Comparison of ENCODE assay signal across 8 mouse cellular contexts in the genomic region with DNA sequence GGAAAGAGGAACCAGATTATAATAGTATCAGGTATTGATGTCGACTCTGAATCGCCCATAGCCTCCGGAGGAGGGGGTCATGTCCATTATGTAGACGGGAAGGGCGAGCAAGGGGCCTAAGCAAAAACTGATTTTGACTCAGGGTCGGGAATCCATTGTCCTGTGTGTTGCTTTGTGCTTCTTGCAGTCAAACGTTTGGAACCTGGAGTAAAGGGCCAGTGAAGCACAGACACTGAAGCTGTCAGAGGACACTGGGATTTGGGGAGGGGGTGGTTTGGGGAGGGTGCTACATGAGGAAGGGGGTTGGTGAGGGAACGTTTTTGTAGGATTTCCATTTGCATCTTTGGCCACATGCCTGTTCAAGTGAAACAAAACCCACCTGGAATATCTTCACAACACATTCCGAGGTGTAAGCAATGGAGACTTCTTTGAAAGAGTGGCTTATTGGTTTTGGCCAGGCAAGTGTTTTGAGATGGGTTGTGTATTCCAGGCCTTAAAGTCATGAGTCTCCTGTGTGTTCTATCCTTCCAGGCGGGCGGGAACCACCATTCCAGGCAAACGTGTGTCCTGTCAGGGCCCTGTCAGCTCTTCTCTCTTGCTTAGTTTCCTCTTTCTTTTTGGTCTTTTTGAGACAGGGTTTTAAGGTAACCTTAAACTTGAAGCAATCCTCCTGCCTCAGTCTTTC. TPM values are rescaled to one million over a fixed set of nuclear protein-coding genes. Genes with fewer than 3 reads are reported as not detected.
DNase-seq lines count a peak whose midpoint lies in the region; ATAC-seq and TF ChIP-seq lines count a peak whose summit lies in the region.

No protein-coding gene starts in this region.

- peak overlapping the region; percentile 99 for H3K4me2 ChIP-seq in lung, embryonic 16.5 days (ENCODE audit: low read depth, low read length)
- peak overlapping the region; percentile 91 for H3K4me2 ChIP-seq in embryonic facial prominence, embryonic 15.5 days (replicated peaks)
- H3K4me2 ChIP-seq in intestine, postnatal 0 days (replicated peaks; ENCODE audit: low read depth) = peak overlapping the region; percentile 96
- peak overlapping the region; percentile 83 for H3K4me2 ChIP-seq in neural tube, embryonic 15.5 days

- ATAC-seq in lung, embryonic 16.5 days (ENCODE audit: low read depth) = no peak
- no peak for ATAC-seq in embryonic facial prominence, embryonic 15.5 days (ENCODE audit: insufficient number of reproducible peaks, low FRiP score, low TSS enrichment, low read depth)
- ATAC-seq in intestine, postnatal 0 days = no peak
- ATAC-seq in neural tube, embryonic 15.5 days (ENCODE audit: low FRiP score) = no peak

- H3K27ac ChIP-seq in lung, embryonic 16.5 days (ENCODE audit: low read length) = no peak overlapping the region
- no peak overlapping the region for H3K27ac ChIP-seq in embryonic facial prominence, embryonic 15.5 days (replicated peaks)
- no peak overlapping the region for H3K27ac ChIP-seq in intestine, postnatal 0 days (ENCODE audit: low read depth, low read length)
- H3K27ac ChIP-seq in neural tube, embryonic 15.5 days (replicated peaks) = peak overlapping the region; percentile 68

- H3K4me1 ChIP-seq in lung, embryonic 16.5 days (replicated peaks; ENCODE audit: control insufficient read depth, insufficient read depth, low read length) = peaks cover 17% of the 10 kb centered on the region
- peaks cover 31% of the 10 kb centered on the region for H3K4me1 ChIP-seq in embryonic facial prominence, embryonic 15.5 days
- 0 out of 2 replicates have a peak, but pooled peaks cover 7% of the 10 kb centered on the region for H3K4me1 ChIP-seq in intestine, postnatal 0 days (replicated peaks; ENCODE audit: control insufficient read depth, insufficient read depth, low read length)
- H3K4me1 ChIP-seq in neural tube, embryonic 15.5 days = peaks cover 44% of the 10 kb centered on the region

- H3K4me3 ChIP-seq in lung, embryonic 16.5 days (ENCODE audit: low read length) = peak overlapping the region; percentile 78
- H3K4me3 ChIP-seq in embryonic facial prominence, embryonic 15.5 days (replicated peaks) = peak overlapping the region; percentile 69
- H3K4me3 ChIP-seq in intestine, postnatal 0 days (ENCODE audit: low read depth, low read length) = peak overlapping the region; percentile 61
- H3K4me3 ChIP-seq in neural tube, embryonic 15.5 days (replicated peaks) = peak overlapping the region; percentile 64

- 25% methylated on average over 12 of the region's 12 CpGs for WGBS in lung, embryonic 16.5 days
- WGBS in embryonic facial prominence, embryonic 15.5 days = 22% methylated on average over 12 of the region's 12 CpGs
- 28% methylated on average over 12 of the region's 12 CpGs for WGBS in intestine, postnatal 0 days
- WGBS in neural tube, embryonic 15.5 days = 19% methylated on average over 12 of the region's 12 CpGs

- H3K27me3 ChIP-seq in lung, embryonic 16.5 days (ENCODE audit: control insufficient read depth, insufficient read depth, low read depth, low read length) = no peaks in the 10 kb centered on the region
- no peaks in the 10 kb centered on the region for H3K27me3 ChIP-seq in embryonic facial prominence, embryonic 15.5 days
- H3K27me3 ChIP-seq in intestine, postnatal 0 days (replicated peaks; ENCODE audit: control insufficient read depth, insufficient read depth, low read length) = peaks cover 3% of the 10 kb centered on the region; the same call in 1 of the 2 replicates
- no peaks in the 10 kb centered on the region for H3K27me3 ChIP-seq in neural tube, embryonic 15.5 days (replicated peaks)

- no peaks in the 10 kb centered on the region for H3K36me3 ChIP-seq in lung, embryonic 16.5 days (ENCODE audit: control insufficient read depth, insufficient read depth, low read length)
- H3K36me3 ChIP-seq in embryonic facial prominence, embryonic 15.5 days = no peaks in the 10 kb centered on the region
- no peaks in the 10 kb centered on the region for H3K36me3 ChIP-seq in intestine, postnatal 0 days (ENCODE audit: control insufficient read depth, insufficient read depth)
- H3K36me3 ChIP-seq in neural tube, embryonic 15.5 days = no peaks in the 10 kb centered on the region

- TF ChIP-seq CTCF in intestine, postnatal 0 days (IDR thresholded peaks at IDR 0.05; ENCODE audit: low read depth) = no peak

- H3K9me3 ChIP-seq in lung, embryonic 16.5 days (ENCODE audit: control insufficient read depth, low read length) = no peaks in the 10 kb centered on the region
- no peaks in the 10 kb centered on the region for H3K9me3 ChIP-seq in embryonic facial prominence, embryonic 15.5 days (replicated peaks)
- H3K9me3 ChIP-seq in intestine, postnatal 0 days (ENCODE audit: control insufficient read depth) = no peaks in the 10 kb centered on the region
- no peaks in the 10 kb centered on the region for H3K9me3 ChIP-seq in neural tube, embryonic 15.5 days (replicated peaks)

- no peak for DNase-seq in lung, postnatal 25 days (ENCODE audit: low spot score)
- no peak for DNase-seq in urinary bladder, postnatal 36 days (ENCODE audit: low spot score in 2 of 2)
- DNase-seq in yolk sac, embryonic 10.5 days (ENCODE audit: low spot score) = no peak
- no peak for DNase-seq in testis, postnatal 14 days (ENCODE audit: low spot score)

- peak overlapping the region; percentile 78 for H3K9ac ChIP-seq in lung, embryonic 16.5 days (ENCODE audit: low read length)
- H3K9ac ChIP-seq in embryonic facial prominence, embryonic 15.5 days = no peak overlapping the region
- peak overlapping the region; percentile 53; the same call in 1 of the 2 replicates for H3K9ac ChIP-seq in intestine, postnatal 0 days (ENCODE audit: low read depth, low read length)
- peak overlapping the region; percentile 59 for H3K9ac ChIP-seq in neural tube, embryonic 15.5 days (replicated peaks)

RNA-seq across cellular contexts. Expression of gene Nt5dc3, which starts 1.2 kb away (rescaled TPM):
- polyA plus RNA-seq in lung, embryonic 16.5 days (2015; fragmentation: Nextera tagmentation; extraction: Ambion mirVana) = 1.7 and 1.9 TPM in 2 replicates
- polyA plus RNA-seq in embryonic facial prominence, embryonic 15.5 days (2015; fragmentation: Nextera tagmentation; extraction: Ambion mirVana) = 1.5 and 1.6 TPM in 2 replicates
- 0.69 and 0.82 TPM in 2 replicates for polyA plus RNA-seq in intestine, postnatal 0 days (2015; fragmentation: Nextera tagmentation; extraction: Ambion mirVana)
- 8.0 and 9.9 TPM in 2 replicates for polyA plus RNA-seq in neural tube, embryonic 15.5 days (2015; fragmentation: Nextera tagmentation; extraction: Ambion mirVana)

RNA-seq across cellular contexts. Expression of gene Gm49358, which starts 16.2 kb away (rescaled TPM):
- not detected in 2 replicates for polyA plus RNA-seq in lung, embryonic 16.5 days (2015; fragmentation: Nextera tagmentation; extraction: Ambion mirVana)
- polyA plus RNA-seq in embryonic facial prominence, embryonic 15.5 days (2015; fragmentation: Nextera tagmentation; extraction: Ambion mirVana) = not detected in 2 replicates
- polyA plus RNA-seq in intestine, postnatal 0 days (2015; fragmentation: Nextera tagmentation; extraction: Ambion mirVana) = not detected in 2 replicates
- polyA plus RNA-seq in neural tube, embryonic 15.5 days (2015; fragmentation: Nextera tagmentation; extraction: Ambion mirVana) = not detected in 2 replicates
